Mouse (Mus musculus): ENCODE data around the gene Nckap1.

Nckap1 gene

GRCm38 (mm10) chr2:80581043-80581711 is at the start of gene Nckap1:
TSS of gene Nckap1 (minus strand) at chr2:80581380.
- peak; percentile 80 to 87 for DNase-seq (ENCODE audit: low spot score in 2 of 2)

GRCm38 (mm10) chr2:80624523-80624922 is 43.3 kb upstream of the Nckap1 start:
- DNase-seq (ENCODE audit: low spot score in 2 of 2), result no peak

- no peak for DNase-seq (ENCODE audit: low spot score in 2 of 2)
These were observed 40.7 kb upstream of the Nckap1 start for GRCm38 (mm10) chr2:80621921-80622320.

GRCm38 (mm10) chr2:80618991-80619390 is 37.8 kb upstream of the Nckap1 start:
- no peak for DNase-seq (ENCODE audit: low spot score in 2 of 2)

GRCm38 (mm10) chr2:80616854-80617737 is 35.9 kb upstream of the Nckap1 start, which contains the start of the genes Dusp19 and Nup35:
TSS of gene Dusp19 (plus strand) at chr2:80617045.
TSS of gene Nup35 (plus strand) at chr2:80617236.
- peak; percentile 79 to 89 for DNase-seq (ENCODE audit: low spot score in 2 of 2)

GRCm38 (mm10) chr2:80612796-80613195 is 31.6 kb upstream of the Nckap1 start:
- DNase-seq (ENCODE audit: low spot score in 2 of 2), result no peak

GRCm38 (mm10) chr2:80612286-80612685 is 31.1 kb upstream of the Nckap1 start:
- no peak for DNase-seq (ENCODE audit: low spot score in 2 of 2)

- DNase-seq (ENCODE audit: low spot score in 2 of 2), result no peak
These were observed 22.7 kb upstream of the Nckap1 start for GRCm38 (mm10) chr2:80603771-80604426.

GRCm38 (mm10) chr2:80602756-80603155 is 21.6 kb upstream of the Nckap1 start:
- no peak for DNase-seq (ENCODE audit: low spot score in 2 of 2)

GRCm38 (mm10) chr2:80600611-80601010 is 19.4 kb upstream of the Nckap1 start:
- DNase-seq (ENCODE audit: low spot score in 2 of 2), result no peak

GRCm38 (mm10) chr2:80599850-80600249 is 18.7 kb upstream of the Nckap1 start:
- no peak for DNase-seq (ENCODE audit: low spot score in 2 of 2)

- DNase-seq (ENCODE audit: low spot score in 2 of 2), result no peak
These were observed 15.8 kb upstream of the Nckap1 start for GRCm38 (mm10) chr2:80596960-80597359.

GRCm38 (mm10) chr2:80594215-80594918 is 13.2 kb upstream of the Nckap1 start:
- no peak for DNase-seq (ENCODE audit: low spot score in 2 of 2)

GRCm38 (mm10) chr2:80582356-80582755 is 1.2 kb upstream of the Nckap1 start:
- DNase-seq (ENCODE audit: low spot score in 2 of 2), result no peak

GRCm38 (mm10) chr2:80580311-80580961 is 744 bp downstream of the Nckap1 start:
- DNase-seq (ENCODE audit: low spot score in 2 of 2), result peak; percentile 35 to 63

GRCm38 (mm10) chr2:80579253-80579891 is 1.8 kb downstream of the Nckap1 start:
- DNase-seq (ENCODE audit: low spot score in 2 of 2), result no peak

- DNase-seq (ENCODE audit: low spot score in 2 of 2), result no peak
These were observed 3.9 kb downstream of the Nckap1 start for GRCm38 (mm10) chr2:80577286-80577685.

- DNase-seq (ENCODE audit: low spot score in 2 of 2), result no peak
These were observed 10.5 kb downstream of the Nckap1 start for GRCm38 (mm10) chr2:80570656-80571055.

GRCm38 (mm10) chr2:80567411-80567810 is 13.8 kb downstream of the Nckap1 start:
- DNase-seq (ENCODE audit: low spot score in 2 of 2), result no peak

- no peak for DNase-seq (ENCODE audit: low spot score in 2 of 2)
These were observed 18.9 kb downstream of the Nckap1 start for GRCm38 (mm10) chr2:80562253-80562652.

GRCm38 (mm10) chr2:80561478-80561877 is 19.7 kb downstream of the Nckap1 start:
- DNase-seq (ENCODE audit: low spot score in 2 of 2), result no peak

All from spleen, postnatal 10 days (tissue).